Mouse (Mus musculus): ENCODE measurements around the gene Nod2. TPM values are rescaled to one million over a fixed set of nuclear protein-coding genes. Genes with fewer than 3 reads are reported as not detected.

Gene Nod2
- polyA plus RNA-seq, 1 experiment from 2014 or later: not detected

DNA sequence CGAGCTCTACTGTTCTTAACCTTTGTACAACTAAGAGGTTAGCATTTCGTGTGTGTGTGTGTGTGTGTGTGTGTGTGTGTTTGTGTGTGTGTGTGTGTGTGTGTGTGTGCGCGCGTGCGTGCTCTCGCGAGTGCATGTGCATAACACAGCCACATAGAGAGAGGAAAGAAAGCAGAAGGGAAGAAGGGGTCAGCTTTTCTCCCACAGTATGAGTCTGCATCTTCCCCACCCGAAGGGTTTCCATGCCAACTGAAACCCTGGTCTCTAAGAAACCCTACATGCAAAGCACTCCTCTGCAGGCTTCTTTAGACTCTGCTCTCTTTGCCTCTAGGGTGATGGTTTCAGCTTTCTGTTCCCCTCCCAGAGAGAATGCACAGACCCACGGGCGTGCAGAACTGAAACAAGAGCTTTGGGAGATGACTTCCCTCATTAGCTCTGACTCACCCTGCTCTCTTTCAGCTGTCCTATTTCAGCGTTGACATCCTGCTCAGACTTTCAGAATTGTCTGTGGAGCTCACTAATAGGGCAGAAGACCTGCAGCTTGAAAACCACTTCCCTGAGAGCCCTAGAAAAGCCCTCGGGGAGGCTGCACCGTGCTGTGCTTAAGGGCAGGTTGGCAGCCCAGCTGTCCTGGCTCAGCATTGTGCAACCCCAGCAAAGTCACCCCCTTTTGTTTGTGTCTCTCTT lies 21.4 kb downstream of the Nod2 start:
- Histone ChIP-seq H3K9me3 (no peaks in the 10 kb centered on the region), H3K27me3 (no peaks in the 10 kb centered on the region), H3K36me3 (no peaks in the 10 kb centered on the region), H3K4me2 (no peak overlapping the region), H3K4me3 (no peak overlapping the region), H3K27ac (replicated peaks) (0 out of 2 replicates have a peak overlapping the region, but pooled peaks have one; percentile 33), H3K9ac (no peak overlapping the region), H3K4me1 (replicated peaks) (peaks cover 13% of the 10 kb centered on the region)
- no peak for ATAC-seq (ENCODE audit: low read depth)
- WGBS: 61% methylated on average over 14 of the region's 14 CpGs

DNA sequence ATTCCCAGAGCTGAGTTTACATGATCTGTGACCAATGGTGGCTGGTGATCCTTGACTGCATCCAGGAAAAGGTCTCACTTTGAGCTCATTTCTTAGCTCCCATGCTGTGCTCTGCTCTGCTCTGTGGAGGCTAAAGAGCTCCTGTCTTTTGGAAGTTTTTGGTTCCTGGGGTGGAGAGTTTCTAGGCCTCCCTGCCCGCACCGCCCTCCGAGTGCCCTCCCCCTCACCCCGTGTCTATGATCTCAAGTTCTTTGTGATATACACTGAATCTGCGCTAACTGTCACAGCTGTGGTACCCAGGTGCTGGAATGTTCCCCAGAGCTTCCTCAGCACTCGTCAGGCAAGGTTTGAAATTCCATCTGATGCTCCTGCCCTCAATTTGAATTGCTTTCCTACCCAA lies 23.7 kb downstream of the Nod2 start:
- no peak overlapping the region for H3K4me3 ChIP-seq
- no peak overlapping the region for H3K4me2 ChIP-seq
- peaks cover 13% of the 10 kb centered on the region for H3K4me1 ChIP-seq (replicated peaks)
- 73% methylated on average over 6 of the region's 6 CpGs for WGBS
- no peak overlapping the region for H3K27ac ChIP-seq (replicated peaks)
- no peaks in the 10 kb centered on the region for H3K9me3 ChIP-seq
- no peak overlapping the region for H3K9ac ChIP-seq
- no peak for ATAC-seq (ENCODE audit: low read depth)
- H3K27me3 ChIP-seq: no peaks in the 10 kb centered on the region
- no peaks in the 10 kb centered on the region for H3K36me3 ChIP-seq

GRCm38 (mm10) chr8:88671575-88671974 lies 24.5 kb downstream of the Nod2 start:
- Histone ChIP-seq H3K36me3 (no peaks in the 10 kb centered on the region), H3K27ac (replicated peaks) (no peak overlapping the region), H3K4me1 (replicated peaks) (peaks cover 13% of the 10 kb centered on the region), H3K9me3 (no peaks in the 10 kb centered on the region), H3K4me2 (no peak overlapping the region), H3K27me3 (no peaks in the 10 kb centered on the region), H3K4me3 (no peak overlapping the region), H3K9ac (no peak overlapping the region)
- no peak for ATAC-seq (ENCODE audit: low read depth)
- WGBS: 84% methylated on average over 10 of the region's 10 CpGs

DNA sequence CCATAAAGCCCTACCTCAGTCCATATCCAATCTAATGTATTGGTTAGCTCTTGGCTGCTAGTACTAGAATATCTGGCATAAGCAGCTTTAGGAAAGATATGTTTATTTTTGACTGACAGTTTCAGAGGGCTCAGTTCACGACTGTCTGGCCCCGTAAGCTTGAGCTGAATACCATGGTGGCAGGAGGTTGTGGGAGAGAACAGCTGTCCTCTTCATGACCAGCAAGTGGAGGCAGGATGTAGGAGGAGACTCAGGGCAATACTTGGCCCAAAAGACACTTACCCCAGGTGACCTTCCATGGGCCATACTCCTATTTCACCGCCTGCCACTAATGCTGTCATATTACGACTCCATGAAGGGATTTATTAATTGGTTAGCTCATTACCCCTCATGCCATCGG lies 26.7 kb downstream of the Nod2 start:
- Histone ChIP-seq H3K27me3 (no peaks in the 10 kb centered on the region), H3K4me2 (no peak overlapping the region), H3K4me3 (no peak overlapping the region), H3K9ac (no peak overlapping the region), H3K9me3 (no peaks in the 10 kb centered on the region), H3K36me3 (no peaks in the 10 kb centered on the region), H3K4me1 (replicated peaks) (peaks cover 13% of the 10 kb centered on the region), H3K27ac (replicated peaks) (no peak overlapping the region)
- ATAC-seq (ENCODE audit: low read depth): no peak
- WGBS: 75% methylated on average over 5 of the region's 5 CpGs

GRCm38 (mm10) chr8:88675372-88676165 lies 28.5 kb downstream of the Nod2 start:
- Histone ChIP-seq H3K9ac (no peak overlapping the region), H3K9me3 (no peaks in the 10 kb centered on the region), H3K27ac (replicated peaks) (no peak overlapping the region), H3K27me3 (no peaks in the 10 kb centered on the region), H3K4me2 (no peak overlapping the region), H3K4me1 (replicated peaks) (peaks cover 9% of the 10 kb centered on the region; the same call in 1 of the 2 replicates), H3K36me3 (no peaks in the 10 kb centered on the region), H3K4me3 (no peak overlapping the region)
- 92% methylated on average over 12 of the region's 12 CpGs for WGBS
- ATAC-seq (ENCODE audit: low read depth): no peak

GRCm38 (mm10) chr8:88677071-88677470 lies 30.0 kb downstream of the Nod2 start:
- Histone ChIP-seq H3K9ac (no peak overlapping the region), H3K4me1 (replicated peaks) (peaks cover 9% of the 10 kb centered on the region; the same call in 1 of the 2 replicates), H3K4me3 (no peak overlapping the region), H3K9me3 (no peaks in the 10 kb centered on the region), H3K36me3 (no peaks in the 10 kb centered on the region), H3K4me2 (no peak overlapping the region), H3K27me3 (no peaks in the 10 kb centered on the region), H3K27ac (replicated peaks) (no peak overlapping the region)
- no peak for ATAC-seq (ENCODE audit: low read depth)
- WGBS: 78% methylated on average over 8 of the region's 8 CpGs

DNA sequence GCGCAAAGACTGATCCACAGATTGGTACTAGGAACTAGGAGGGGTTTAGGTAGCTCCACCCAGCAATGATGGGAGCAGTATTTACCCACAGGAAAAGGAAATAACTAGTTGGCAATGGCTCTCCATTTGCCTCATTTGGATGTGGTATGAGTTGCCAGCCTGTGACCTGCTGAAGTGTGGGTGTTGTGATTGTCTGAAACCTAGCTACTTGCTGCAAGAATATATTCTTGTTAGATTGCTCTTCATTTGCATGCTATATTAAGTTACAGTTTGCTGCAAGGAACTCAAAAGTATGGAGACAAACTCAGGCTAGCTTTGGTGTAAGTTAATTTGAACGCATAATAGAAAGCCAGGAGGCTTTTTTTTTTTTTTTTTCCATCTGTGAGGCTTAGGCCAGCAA lies 33.5 kb downstream of the Nod2 start:
- Histone ChIP-seq H3K9ac (no peak overlapping the region), H3K9me3 (no peaks in the 10 kb centered on the region), H3K27ac (replicated peaks) (no peak overlapping the region), H3K27me3 (no peaks in the 10 kb centered on the region), H3K4me3 (no peak overlapping the region), H3K4me2 (no peak overlapping the region), H3K36me3 (no peaks in the 10 kb centered on the region), H3K4me1 (replicated peaks) (peaks cover 9% of the 10 kb centered on the region; the same call in 1 of the 2 replicates)
- ATAC-seq (ENCODE audit: low read depth): no peak
- WGBS: 96% methylated on average over 2 of the region's 2 CpGs

DNA sequence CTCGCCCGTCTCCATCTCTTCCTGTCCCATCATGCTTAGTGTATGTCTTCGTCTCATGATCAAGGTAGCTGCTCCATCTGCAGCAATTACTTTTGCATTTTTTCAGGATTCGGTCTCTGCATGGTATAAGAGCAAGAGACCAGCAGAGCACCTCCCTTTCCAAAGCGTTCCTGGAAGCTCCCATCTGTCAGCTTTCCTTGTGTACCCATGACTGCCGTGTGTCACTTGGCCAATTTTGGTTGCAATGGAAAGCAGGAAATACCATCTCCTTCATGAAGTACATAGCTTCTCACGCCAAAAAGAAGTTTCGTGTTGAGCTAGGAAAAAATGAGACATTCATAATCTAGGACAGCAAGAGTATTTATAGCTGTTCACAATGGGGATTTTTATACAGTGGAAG lies 33.9 kb downstream of the Nod2 start:
- H3K27me3 ChIP-seq: no peaks in the 10 kb centered on the region
- no peak overlapping the region for H3K27ac ChIP-seq (replicated peaks)
- H3K9me3 ChIP-seq: no peaks in the 10 kb centered on the region
- H3K4me3 ChIP-seq: no peak overlapping the region
- WGBS: 91% methylated on average over 8 of the region's 8 CpGs
- H3K36me3 ChIP-seq: no peaks in the 10 kb centered on the region
- no peak for ATAC-seq (ENCODE audit: low read depth)
- H3K4me1 ChIP-seq (replicated peaks): peaks cover 9% of the 10 kb centered on the region; the same call in 1 of the 2 replicates
- no peak overlapping the region for H3K4me2 ChIP-seq
- H3K9ac ChIP-seq: no peak overlapping the region

DNA sequence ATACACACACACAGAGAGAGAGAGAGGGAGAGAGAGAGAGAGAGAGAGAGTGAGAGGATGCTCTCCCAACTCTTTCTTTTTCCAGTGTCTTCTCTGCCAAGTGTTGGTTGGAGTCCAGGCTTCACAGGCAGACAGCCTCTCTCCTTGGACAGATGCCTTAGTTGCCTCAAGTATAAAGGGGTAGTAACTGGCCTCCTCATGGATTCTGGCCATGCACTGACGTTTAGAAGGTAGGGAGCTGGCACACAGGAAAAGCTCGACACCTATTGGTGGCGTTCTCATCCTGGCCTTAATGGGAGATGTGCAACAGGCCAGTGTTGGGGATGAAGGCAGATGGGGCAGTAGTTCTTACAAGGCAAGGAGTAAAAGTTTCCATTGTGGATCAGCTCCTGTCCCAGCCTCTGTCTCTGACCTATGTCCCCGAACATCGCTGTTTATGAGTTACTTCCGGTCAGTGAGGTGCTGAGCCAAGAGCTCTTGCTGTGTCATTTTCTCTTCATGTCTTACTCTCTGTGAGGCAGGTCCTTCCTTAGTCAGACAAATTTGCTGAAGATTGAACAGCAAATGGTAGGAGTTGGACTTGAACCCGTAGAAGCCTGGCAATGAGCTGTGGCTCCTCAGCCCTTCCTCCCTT lies 36.7 kb downstream of the Nod2 start:
- Histone ChIP-seq H3K4me2 (no peak overlapping the region), H3K4me1 (replicated peaks) (no peaks in the 10 kb centered on the region), H3K27me3 (no peaks in the 10 kb centered on the region), H3K9ac (no peak overlapping the region), H3K9me3 (no peaks in the 10 kb centered on the region), H3K36me3 (no peaks in the 10 kb centered on the region), H3K4me3 (no peak overlapping the region), H3K27ac (replicated peaks) (no peak overlapping the region)
- ATAC-seq (ENCODE audit: low read depth): no peak
- WGBS: 89% methylated on average over 7 of the region's 7 CpGs

DNA sequence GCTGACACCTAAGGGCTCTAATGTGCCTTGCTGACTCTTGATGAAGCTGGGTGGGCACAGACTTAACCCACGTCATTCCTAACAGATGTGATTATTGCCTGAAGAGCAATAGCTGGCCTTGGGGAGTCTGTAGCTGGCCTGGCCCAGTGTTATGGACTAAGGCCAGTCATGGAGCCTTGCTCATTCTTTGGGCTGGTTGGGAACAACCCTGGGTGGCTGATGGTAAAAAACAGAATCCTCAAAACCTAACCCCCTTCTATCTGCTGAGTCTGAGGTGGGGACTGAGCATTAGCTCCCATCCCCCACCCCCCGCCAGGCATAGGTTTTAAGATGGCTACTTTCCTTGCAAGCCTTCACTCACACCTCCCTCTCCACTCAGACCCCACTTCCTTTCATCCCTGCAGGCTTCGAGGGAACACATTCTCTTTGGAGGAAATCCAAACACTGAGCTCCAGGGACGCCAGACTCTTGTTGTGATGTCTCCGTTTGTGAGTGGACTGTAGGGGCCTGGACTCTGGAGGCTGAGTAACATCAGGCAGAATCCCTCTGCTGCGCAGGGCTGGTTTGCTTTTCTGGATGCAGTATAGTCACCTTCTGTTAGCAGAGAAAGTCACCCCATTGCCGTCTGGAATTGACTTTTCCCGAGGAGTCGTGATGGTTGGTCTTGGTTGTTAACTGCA lies 39.3 kb downstream of the Nod2 start:
- ATAC-seq (ENCODE audit: low read depth): no peak
- Histone ChIP-seq H3K9ac (no peak overlapping the region), H3K4me3 (no peak overlapping the region), H3K27ac (replicated peaks) (no peak overlapping the region), H3K36me3 (no peaks in the 10 kb centered on the region), H3K4me1 (replicated peaks) (no peaks in the 10 kb centered on the region), H3K9me3 (no peaks in the 10 kb centered on the region), H3K4me2 (no peak overlapping the region), H3K27me3 (no peaks in the 10 kb centered on the region)
- WGBS: 67% methylated on average over 9 of the region's 9 CpGs

DNA sequence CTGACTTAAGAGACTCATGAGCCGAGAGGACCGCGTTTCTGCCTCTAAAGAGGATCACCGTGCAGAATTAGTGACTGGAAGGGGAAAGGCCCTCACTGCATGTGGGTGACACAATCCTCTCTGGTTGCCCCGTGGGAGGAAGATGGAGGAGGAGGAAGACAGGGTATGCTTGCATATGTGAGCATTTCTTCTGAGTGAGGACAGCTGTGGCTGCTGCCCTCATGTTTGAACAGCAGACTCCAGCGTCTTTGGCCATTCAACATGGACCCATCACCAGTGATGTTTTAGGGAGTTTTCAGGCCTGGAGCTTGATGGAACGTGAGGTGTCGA lies 39.8 kb downstream of the Nod2 start:
- no peaks in the 10 kb centered on the region for H3K27me3 ChIP-seq
- no peaks in the 10 kb centered on the region for H3K36me3 ChIP-seq
- H3K27ac ChIP-seq (replicated peaks): no peak overlapping the region
- H3K4me2 ChIP-seq: no peak overlapping the region
- no peak overlapping the region for H3K4me3 ChIP-seq
- H3K9ac ChIP-seq: no peak overlapping the region
- ATAC-seq (ENCODE audit: low read depth): no peak
- H3K4me1 ChIP-seq (replicated peaks): no peaks in the 10 kb centered on the region
- no peaks in the 10 kb centered on the region for H3K9me3 ChIP-seq
- 72% methylated on average over 8 of the region's 8 CpGs for WGBS

GRCm38 (mm10) chr8:88689151-88689550 lies 42.0 kb downstream of the Nod2 start:
- H3K4me1 ChIP-seq (replicated peaks): no peaks in the 10 kb centered on the region
- no peak overlapping the region for H3K4me3 ChIP-seq
- H3K27ac ChIP-seq (replicated peaks): no peak overlapping the region
- H3K27me3 ChIP-seq: no peaks in the 10 kb centered on the region
- H3K9me3 ChIP-seq: no peaks in the 10 kb centered on the region
- no peaks in the 10 kb centered on the region for H3K36me3 ChIP-seq
- no peak overlapping the region for H3K9ac ChIP-seq
- H3K4me2 ChIP-seq: no peak overlapping the region
- WGBS: 86% methylated on average over 6 of the region's 6 CpGs
- ATAC-seq (ENCODE audit: low read depth): no peak
